Mouse (Mus musculus): ENCODE measurements around the gene Gm11939. TPM values are rescaled to one million over a fixed set of nuclear protein-coding genes. Genes with fewer than 3 reads are reported as not detected.

Gm11939 gene
- total and polyA plus RNA-seq, 2 experiments from 2014 or later = not detected

- H3K27me3 ChIP-seq (ENCODE audit: control insufficient read depth, insufficient read depth, low read length) = no peaks in the 10 kb centered on the region
- H3K27ac ChIP-seq (ENCODE audit: low read depth) = no peak overlapping the region
- H3K9me3 ChIP-seq (replicated peaks; ENCODE audit: control insufficient read depth, low read length) = no peaks in the 10 kb centered on the region
- H3K4me1 ChIP-seq (ENCODE audit: control insufficient read depth, insufficient read depth) = no peaks in the 10 kb centered on the region
- no peaks in the 10 kb centered on the region for H3K36me3 ChIP-seq (replicated peaks; ENCODE audit: control insufficient read depth, insufficient read depth, low read length)
- no peak for TF ChIP-seq EP300 (IDR thresholded peaks at IDR 0.05; ENCODE audit: low read depth)
- TF ChIP-seq CTCF (IDR thresholded peaks at IDR 0.05; ENCODE audit: low read depth) = no peak
- DNase-seq (ENCODE audit: low spot score) (no peak), ATAC-seq (ENCODE audit: insufficient read depth, low read depth) (no peak)
- H3K9ac ChIP-seq (replicated peaks; ENCODE audit: low read depth, low read length) = no peak overlapping the region
- no peak overlapping the region for H3K4me2 ChIP-seq (ENCODE audit: low read depth, low read length)
- WGBS = 73% methylated on average over 6 of the region's 6 CpGs
- no peak overlapping the region for H3K4me3 ChIP-seq (ENCODE audit: low read depth, low read length)
Measured at GRCm38 (mm10) chr11:99562580-99562979, 3.3 kb upstream of the Gm11939 start.

GRCm38 (mm10) chr11:99557976-99558745 is 1.1 kb downstream of the Gm11939 start:
- no peak for ATAC-seq (ENCODE audit: insufficient read depth, low read depth)
- Histone ChIP-seq H3K36me3 (replicated peaks; ENCODE audit: control insufficient read depth, insufficient read depth, low read length) (no peaks in the 10 kb centered on the region), H3K9me3 (replicated peaks; ENCODE audit: control insufficient read depth, low read length) (no peaks in the 10 kb centered on the region), H3K27ac (ENCODE audit: low read depth) (no peak overlapping the region), H3K4me2 (ENCODE audit: low read depth, low read length) (no peak overlapping the region), H3K4me3 (ENCODE audit: low read depth, low read length) (no peak overlapping the region), H3K27me3 (ENCODE audit: control insufficient read depth, insufficient read depth, low read length) (no peaks in the 10 kb centered on the region), H3K4me1 (ENCODE audit: control insufficient read depth, insufficient read depth) (no peaks in the 10 kb centered on the region), H3K9ac (replicated peaks; ENCODE audit: low read depth, low read length) (no peak overlapping the region)
- no peak for TF ChIP-seq CTCF (IDR thresholded peaks at IDR 0.05; ENCODE audit: low read depth)
- no peak for TF ChIP-seq EP300 (IDR thresholded peaks at IDR 0.05; ENCODE audit: low read depth)
- 63% methylated on average over 3 of the region's 3 CpGs for WGBS
- no peak for DNase-seq (ENCODE audit: low spot score)

DNA sequence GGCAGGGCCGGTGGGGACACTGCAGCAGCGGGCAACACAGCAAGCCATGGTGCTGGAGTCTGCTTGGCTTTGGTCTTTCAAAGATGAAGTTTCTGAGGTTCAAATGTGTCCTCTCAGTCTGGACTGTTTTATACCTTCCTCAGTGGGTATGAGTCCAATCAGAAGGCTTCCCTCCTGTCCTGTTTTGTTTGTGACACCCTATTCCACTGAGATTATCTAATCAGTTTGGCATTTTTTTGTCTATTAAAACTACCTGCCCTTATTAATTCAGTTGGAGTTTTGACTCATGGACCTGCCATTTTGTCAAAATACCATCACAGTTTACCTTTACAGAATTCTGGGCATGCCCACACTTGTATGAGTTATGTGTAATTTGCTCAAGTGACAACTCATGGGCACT is 2.5 kb downstream of the Gm11939 start, which contains the start of gene Krtap3-2:
Gene Krtap3-2, minus strand, starts transcription at position 101 of the 400 bp plus-strand sequence.
- Histone ChIP-seq H3K9me3 (replicated peaks; ENCODE audit: control insufficient read depth, low read length) (no peaks in the 10 kb centered on the region), H3K9ac (replicated peaks; ENCODE audit: low read depth, low read length) (no peak within 1 kb of the TSS), H3K27ac (ENCODE audit: low read depth) (no peak within 1 kb of the TSS), H3K27me3 (ENCODE audit: control insufficient read depth, insufficient read depth, low read length) (no peaks in the 10 kb centered on the region), H3K4me2 (ENCODE audit: low read depth, low read length) (no peak within 1 kb of the TSS), H3K4me1 (ENCODE audit: control insufficient read depth, insufficient read depth) (no peaks in the 10 kb centered on the region), H3K36me3 (replicated peaks; ENCODE audit: control insufficient read depth, insufficient read depth, low read length) (no peaks in the 10 kb centered on the region), H3K4me3 (ENCODE audit: low read depth, low read length) (no peak within 1 kb of the TSS)
- no peak for ATAC-seq (ENCODE audit: insufficient read depth, low read depth)
- TF ChIP-seq CTCF (IDR thresholded peaks at IDR 0.05; ENCODE audit: low read depth) = no peak
- no peak for TF ChIP-seq EP300 (IDR thresholded peaks at IDR 0.05; ENCODE audit: low read depth)
- no peak for DNase-seq (ENCODE audit: low spot score)
- WGBS = 49% methylated on average over 2 of the region's 2 CpGs

DNA sequence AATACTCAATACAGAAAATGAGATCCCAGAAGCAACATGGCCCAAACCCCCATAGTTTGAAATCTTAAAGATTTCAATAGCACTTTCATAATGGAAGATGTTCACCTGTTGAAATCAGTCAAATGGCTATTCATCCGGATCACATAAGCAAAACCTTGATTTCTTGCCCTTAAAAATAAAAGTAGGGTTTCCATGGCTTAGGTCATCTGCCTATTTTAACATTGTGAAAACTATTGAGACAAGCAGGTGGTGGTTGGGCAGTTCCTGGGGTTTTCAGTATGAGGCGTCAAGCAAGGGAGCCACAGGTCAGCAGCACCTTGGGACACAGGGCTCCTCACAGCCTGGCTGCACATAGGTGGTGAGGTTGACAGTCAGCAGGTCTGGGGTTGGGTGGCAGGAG is 3.1 kb downstream of the Gm11939 start:
- no peak for ATAC-seq (ENCODE audit: insufficient read depth, low read depth)
- Histone ChIP-seq H3K9me3 (replicated peaks; ENCODE audit: control insufficient read depth, low read length) (no peaks in the 10 kb centered on the region), H3K27me3 (ENCODE audit: control insufficient read depth, insufficient read depth, low read length) (no peaks in the 10 kb centered on the region), H3K4me2 (ENCODE audit: low read depth, low read length) (no peak overlapping the region), H3K27ac (ENCODE audit: low read depth) (no peak overlapping the region), H3K9ac (replicated peaks; ENCODE audit: low read depth, low read length) (no peak overlapping the region), H3K4me1 (ENCODE audit: control insufficient read depth, insufficient read depth) (no peaks in the 10 kb centered on the region), H3K36me3 (replicated peaks; ENCODE audit: control insufficient read depth, insufficient read depth, low read length) (no peaks in the 10 kb centered on the region), H3K4me3 (ENCODE audit: low read depth, low read length) (no peak overlapping the region)
- TF ChIP-seq EP300 (IDR thresholded peaks at IDR 0.05; ENCODE audit: low read depth) = no peak
- TF ChIP-seq CTCF (IDR thresholded peaks at IDR 0.05; ENCODE audit: low read depth) = no peak
- WGBS = 79% methylated on average over 2 of the region's 2 CpGs
- no peak for DNase-seq (ENCODE audit: low spot score)

- DNase-seq (ENCODE audit: low spot score) (no peak), ATAC-seq (ENCODE audit: insufficient read depth, low read depth) (no peak)
- Histone ChIP-seq H3K4me2 (ENCODE audit: low read depth, low read length) (no peak within 1 kb of the TSS), H3K27ac (ENCODE audit: low read depth) (no peak within 1 kb of the TSS), H3K9me3 (replicated peaks; ENCODE audit: control insufficient read depth, low read length) (0 out of 2 replicates have a peak, but pooled peaks cover 4% of the 10 kb centered on the region), H3K27me3 (ENCODE audit: control insufficient read depth, insufficient read depth, low read length) (no peaks in the 10 kb centered on the region), H3K4me3 (ENCODE audit: low read depth, low read length) (no peak within 1 kb of the TSS), H3K4me1 (ENCODE audit: control insufficient read depth, insufficient read depth) (no peaks in the 10 kb centered on the region), H3K36me3 (replicated peaks; ENCODE audit: control insufficient read depth, insufficient read depth, low read length) (no peaks in the 10 kb centered on the region), H3K9ac (replicated peaks; ENCODE audit: low read depth, low read length) (no peak within 1 kb of the TSS)
- TF ChIP-seq CTCF (IDR thresholded peaks at IDR 0.05; ENCODE audit: low read depth) (no peak), EP300 (IDR thresholded peaks at IDR 0.05; ENCODE audit: low read depth) (no peak)
- WGBS = 52% methylated on average over 3 of the region's 4 CpGs
Measured at GRCm38 (mm10) chr11:99550765-99551164, 8.5 kb downstream of the Gm11939 start, which contains the start of gene Krtap3-3. TSS of gene Krtap3-3 (minus strand) at chr11:99550865.

Measured in heart, postnatal 0 days (tissue).